Mouse (Mus musculus) ES-E14 (cell line): ENCODE data around the gene Gm11042.

Source experiments
- HCFC1 ChIP-seq: IDR thresholded peaks from 2 replicates; pipeline ENCODE4 v1.6.1; 2012; ENCODE audit warnings: low read length, inconsistent platforms, borderline replicate concordance; ENCODE audit not compliant: insufficient read depth
- MAFK ChIP-seq: IDR thresholded peaks from 2 replicates; pipeline ENCODE4 v1.6.1; 2014; ENCODE audit warnings: mild to moderate bottlenecking, low read depth, low read length, inconsistent platforms; ENCODE audit not compliant: insufficient read depth
- ZC3H11A ChIP-seq: IDR thresholded peaks from 2 replicates; pipeline ENCODE4 v1.6.1; 2012; ENCODE audit warnings: low read depth, mild to moderate bottlenecking, inconsistent platforms, low read length, borderline replicate concordance
- ZNF384 ChIP-seq: IDR thresholded peaks from 2 replicates; pipeline ENCODE4 v1.6.1; 2012; ENCODE audit warnings: low read depth, low read length, inconsistent platforms

DNA sequence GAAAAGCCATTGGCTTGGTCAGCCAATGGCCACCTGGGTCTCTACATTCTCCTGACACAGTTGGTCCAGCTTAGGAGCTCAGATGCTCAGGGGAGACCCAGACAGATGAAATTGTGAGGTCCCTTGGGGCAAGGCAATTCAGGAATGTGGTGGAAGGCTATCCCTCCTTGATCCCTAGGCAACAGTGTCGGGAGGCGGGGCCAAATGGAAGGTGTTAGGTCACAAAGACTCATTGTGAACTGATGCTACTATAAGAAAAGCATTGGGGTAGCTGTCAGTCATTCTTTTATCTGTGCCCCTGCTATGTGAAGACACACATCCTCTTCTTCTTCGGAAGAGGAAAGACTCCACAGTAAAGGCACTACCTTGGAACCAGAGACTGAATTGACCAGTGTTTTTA, 3.6 kb downstream of the Gm11042 start:
- TF ChIP-seq MAFK (no peak), HCFC1 (no peak), ZNF384 (no peak), ZC3H11A (no peak)
